Comparison of ENCODE assay signal across 16 mouse cellular contexts in the genomic region with DNA sequence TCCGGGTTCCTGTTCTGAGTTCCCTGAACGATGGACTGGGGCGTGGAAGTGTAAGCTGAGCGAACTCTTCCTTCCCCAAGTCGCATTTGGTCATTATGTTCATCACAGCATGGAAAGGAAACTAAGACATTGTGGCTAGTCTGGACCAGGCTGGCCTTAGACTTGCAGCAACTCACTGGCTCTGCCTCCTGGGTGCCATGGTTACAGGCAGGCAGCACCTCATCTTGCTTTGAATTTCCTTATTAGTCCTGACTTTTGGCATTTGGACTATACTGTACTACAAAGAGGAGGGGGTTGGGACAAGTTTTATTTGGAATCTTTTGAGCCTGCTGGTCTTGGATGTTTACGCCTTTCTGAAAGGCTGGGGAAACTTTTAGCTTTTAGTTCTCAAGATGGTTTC. TPM values are rescaled to one million over a fixed set of nuclear protein-coding genes. Genes with fewer than 3 reads are reported as not detected.
DNase-seq lines count a peak whose midpoint lies in the region; ATAC-seq and TF ChIP-seq lines count a peak whose summit lies in the region.
"Had no signal": no experiment of that assay in that cellular context is flagged by ENCODE, and none has a peak within 500 bp of the region (broad histone marks: within the 10 kb centered on the region; RNA-seq: fewer than 3 reads in every experiment).

No protein-coding gene starts in this region.

- no peak for ATAC-seq in limb, embryonic 11.5 days (ENCODE audit: insufficient number of reproducible peaks, low FRiP score, low TSS enrichment, low read depth)
- ATAC-seq in CD4-positive, CD25-positive, alpha-beta regulatory T cell, adult 4 months = no peak
- ATAC-seq: forebrain, embryonic 13.5 days had no signal

- H3K27ac ChIP-seq in limb, embryonic 11.5 days (replicated peaks; ENCODE audit: low read depth, low read length) = no peak overlapping the region
- H3K27ac ChIP-seq in limb, embryonic 10.5 days = no peak overlapping the region
- H3K27ac ChIP-seq: forebrain, embryonic 13.5 days; left cerebral cortex, adult 2 months; midbrain, embryonic 10.5 days had no signal

- no peaks in the 10 kb centered on the region for H3K9me3 ChIP-seq in limb, embryonic 11.5 days (ENCODE audit: control insufficient read depth, low read length)
- no peaks in the 10 kb centered on the region for H3K9me3 ChIP-seq in limb, embryonic 10.5 days (replicated peaks)
- H3K9me3 ChIP-seq: forebrain, embryonic 13.5 days had no signal

- no peaks in the 10 kb centered on the region for H3K36me3 ChIP-seq in limb, embryonic 11.5 days (ENCODE audit: control insufficient read depth, insufficient read depth, low read length)
- H3K36me3 ChIP-seq in limb, embryonic 10.5 days = no peaks in the 10 kb centered on the region
- H3K36me3 ChIP-seq: midbrain, embryonic 10.5 days had no signal

- H3K4me1 ChIP-seq in limb, embryonic 11.5 days (ENCODE audit: control insufficient read depth, insufficient read depth, low read length) = peaks cover 3% of the 10 kb centered on the region; the same call in 1 of the 2 replicates
- H3K4me1 ChIP-seq in limb, embryonic 10.5 days = peaks cover 8% of the 10 kb centered on the region
- H3K4me1 ChIP-seq: forebrain, embryonic 13.5 days had no signal

- no peaks in the 10 kb centered on the region for H3K27me3 ChIP-seq in limb, embryonic 11.5 days (ENCODE audit: control insufficient read depth, insufficient read depth, low read length)
- no peaks in the 10 kb centered on the region for H3K27me3 ChIP-seq in limb, embryonic 10.5 days (ENCODE audit: low read depth, poor library complexity, severe bottlenecking)
- H3K27me3 ChIP-seq: forebrain, embryonic 13.5 days had no signal

- 53% methylated on average over 6 of the region's 6 CpGs for WGBS in limb, embryonic 11.5 days
- WGBS in limb, embryonic 10.5 days = 71% methylated on average over 6 of the region's 6 CpGs

- no peak overlapping the region for H3K4me3 ChIP-seq in limb, embryonic 11.5 days (ENCODE audit: low read depth, low read length)
- H3K4me3 ChIP-seq in limb, embryonic 10.5 days = no peak overlapping the region
- H3K4me3 ChIP-seq: forebrain, embryonic 13.5 days; left cerebral cortex, adult 2 months; midbrain, embryonic 10.5 days had no signal

- no peak for TF ChIP-seq POLR2A in brain, embryonic 14.5 days (IDR thresholded peaks at IDR 0.05; ENCODE audit: borderline replicate concordance, extremely low read depth, insufficient read depth, insufficient read length, poor library complexity, severe bottlenecking)

- no peak for TF ChIP-seq CTCF in brain, embryonic 14.5 days (IDR thresholded peaks at IDR 0.05; ENCODE audit: borderline replicate concordance, extremely low read depth, insufficient read depth, insufficient read length)

- DNase-seq in limb, embryonic 11.5 days (ENCODE audit: low spot score) = no peak
- DNase-seq in limb, embryonic 10.5 days (ENCODE audit: low spot score) = no peak
- DNase-seq in Muller cell, postnatal 12 days (ENCODE audit: inconsistent ontology term) = peak; percentile 37
- peak; percentile 22 for DNase-seq in brain, embryonic 14.5 days (ENCODE audit: low read depth)
- DNase-seq in retina, postnatal 1 day = peak; percentile 19
- DNase-seq in left cerebral cortex, adult 8-10 months (ENCODE audit: low spot score in 2 of 2) = no peak
- DNase-seq: cerebellum, adult 9-11 months; gastrocnemius, postnatal 36 days; kidney, adult 11 months; kidney, postnatal 14 days had no signal

- H3K9ac ChIP-seq in limb, embryonic 11.5 days (ENCODE audit: low read length) = 0 out of 2 replicates have a peak overlapping the region, but pooled peaks have one; percentile 12
- H3K9ac ChIP-seq: forebrain, embryonic 13.5 days had no signal

- no peak overlapping the region for H3K4me2 ChIP-seq in limb, embryonic 11.5 days (ENCODE audit: low read depth, severe bottlenecking)
- H3K4me2 ChIP-seq: forebrain, embryonic 13.5 days had no signal

RNA-seq across cellular contexts. Expression of a gene that starts 35.1 kb away (rescaled TPM):
- polyA plus RNA-seq in limb, embryonic 11.5 days (2014; fragmentation: Nextera tagmentation; extraction: Ambion mirVana) = 66.4 and 78.5 TPM in 2 replicates
- polyA plus RNA-seq in limb, embryonic 10.5 days (2016; fragmentation: Nextera tagmentation; extraction: Ambion mirVana) = 78.3 and 93.3 TPM in 2 replicates
- polyA plus RNA-seq in brain, embryonic 14.5 days (2012; rRNA removed) = 14.7 and 17.3 TPM in 2 replicates
- 10 to 100 TPM; 12.0 to 18.7 (median 16.3) TPM for total RNA-seq in left cerebral cortex, adult 8-10 months (2022)
- polyA plus RNA-seq in CD4-positive, CD25-positive, alpha-beta regulatory T cell, adult 4 months (2017; shearing (Covaris generic)) = 10 to 100 TPM; 48.1 to 70.2 TPM

RNA-seq across cellular contexts. Expression of a gene that starts 52.4 kb away (rescaled TPM):
- polyA plus RNA-seq in limb, embryonic 11.5 days (2014; fragmentation: Nextera tagmentation; extraction: Ambion mirVana) = 16.1 and 18.3 TPM in 2 replicates
- polyA plus RNA-seq in limb, embryonic 10.5 days (2016; fragmentation: Nextera tagmentation; extraction: Ambion mirVana) = 14.2 and 17.0 TPM in 2 replicates
- 51.5 and 54.6 TPM in 2 replicates for polyA plus RNA-seq in brain, embryonic 14.5 days (2012; rRNA removed)
- total RNA-seq in left cerebral cortex, adult 8-10 months (2022) = 10 to 100 TPM in 3 of 4 experiments, 1 to 10 TPM in 1; 9.6 to 13.4 (median 11.9) TPM
- 1 to 10 TPM; 6.9 to 9.9 TPM for polyA plus RNA-seq in CD4-positive, CD25-positive, alpha-beta regulatory T cell, adult 4 months (2017; shearing (Covaris generic))

RNA-seq across cellular contexts. Expression of a gene that starts 55.4 kb away (rescaled TPM):
- polyA plus RNA-seq in limb, embryonic 11.5 days (2014; fragmentation: Nextera tagmentation; extraction: Ambion mirVana) = 0.08 TPM in 1 of 2 replicates, not detected in the other
- polyA plus RNA-seq in limb, embryonic 10.5 days (2016; fragmentation: Nextera tagmentation; extraction: Ambion mirVana) = 0.11 and 0.25 TPM in 2 replicates
- 4.4 and 7.3 TPM in 2 replicates for polyA plus RNA-seq in brain, embryonic 14.5 days (2012; rRNA removed)
- 10 to 100 TPM; 15.1 to 19.8 (median 15.6) TPM for total RNA-seq in left cerebral cortex, adult 8-10 months (2022)
- polyA plus RNA-seq in CD4-positive, CD25-positive, alpha-beta regulatory T cell, adult 4 months (2017; shearing (Covaris generic)) = not detected
- total RNA-seq: liver, adult 2 months; neutrophil, adult 5-6 weeks had no signal
- polyA plus RNA-seq: liver, adult 2 months had no signal

Comparison
In these comparisons a context has a peak if more than half of its experiments do, and no peak if none do; other contexts are left out.
1. DNase-seq: peak in Muller cell, postnatal 12 days (single experiment), brain, embryonic 14.5 days (single experiment) and retina, postnatal 1 day (single experiment); none in limb, embryonic 11.5 days (single experiment), limb, embryonic 10.5 days (single experiment) and left cerebral cortex, adult 8-10 months (0 of 2).